Mouse (Mus musculus): ENCODE results near the gene 2210408I21Rik. TPM values are rescaled to one million over a fixed set of nuclear protein-coding genes. Genes with fewer than 3 reads are reported as not detected.
A peak's percentile ranks its signal among the peaks of the same experiment; 100 is the strongest.

Gene 2210408I21Rik
- polyA plus RNA-seq, 1 experiment from 2014 or later, result 12.6 TPM

GRCm38 (mm10) chr13:77400762-77401161 is 265.4 kb downstream of the 2210408I21Rik start:
- Histone ChIP-seq H3K27ac (ENCODE audit: low read depth) (no peak overlapping the region), H3K9me3 (ENCODE audit: low read depth, low read length) (no peaks in the 10 kb centered on the region), H3K36me3 (ENCODE audit: insufficient read depth) (no peaks in the 10 kb centered on the region), H3K4me2 (no peak overlapping the region), H3K4me1 (ENCODE audit: insufficient read depth) (no peaks in the 10 kb centered on the region), H3K9ac (no peak overlapping the region), H3K4me3 (ENCODE audit: low read depth, low read length) (no peak overlapping the region), H3K27me3 (ENCODE audit: insufficient read depth, low read length) (no peaks in the 10 kb centered on the region)
- DNase-seq (peak; percentile 47), ATAC-seq (ENCODE audit: insufficient read depth) (no peak)
- WGBS, result 75% methylated on average over 2 of the region's 2 CpGs
- no peak for TF ChIP-seq CTCF (IDR thresholded peaks at IDR 0.05; ENCODE audit: low read depth)

- Histone ChIP-seq H3K4me1 (ENCODE audit: insufficient read depth) (no peaks in the 10 kb centered on the region), H3K4me3 (ENCODE audit: low read depth, low read length) (no peak overlapping the region), H3K36me3 (ENCODE audit: insufficient read depth) (no peaks in the 10 kb centered on the region), H3K27me3 (ENCODE audit: insufficient read depth, low read length) (no peaks in the 10 kb centered on the region), H3K4me2 (no peak overlapping the region), H3K9ac (no peak overlapping the region), H3K27ac (ENCODE audit: low read depth) (no peak overlapping the region), H3K9me3 (ENCODE audit: low read depth, low read length) (no peaks in the 10 kb centered on the region)
- 75% methylated on average over 3 of the region's 3 CpGs for WGBS
- DNase-seq (peak; percentile 26), ATAC-seq (ENCODE audit: insufficient read depth) (no peak)
- TF ChIP-seq CTCF (IDR thresholded peaks at IDR 0.05; ENCODE audit: low read depth), result peak; percentile 11; the same call in 1 of the 2 replicates
Observed at GRCm38 (mm10) chr13:77408530-77408929, 273.2 kb downstream of the 2210408I21Rik start.

- Histone ChIP-seq H3K27me3 (ENCODE audit: insufficient read depth, low read length) (no peaks in the 10 kb centered on the region), H3K36me3 (ENCODE audit: insufficient read depth) (no peaks in the 10 kb centered on the region), H3K4me1 (ENCODE audit: insufficient read depth) (no peaks in the 10 kb centered on the region), H3K4me2 (no peak overlapping the region), H3K27ac (ENCODE audit: low read depth) (no peak overlapping the region), H3K4me3 (ENCODE audit: low read depth, low read length) (no peak overlapping the region), H3K9ac (no peak overlapping the region), H3K9me3 (ENCODE audit: low read depth, low read length) (no peaks in the 10 kb centered on the region)
- ATAC-seq (ENCODE audit: insufficient read depth) (peak; percentile 80; the same call in 1 of the 2 replicates), DNase-seq (no peak)
- 8% methylated on average over 2 of the region's 2 CpGs for WGBS
- no peak for TF ChIP-seq CTCF (IDR thresholded peaks at IDR 0.05; ENCODE audit: low read depth)
Observed at GRCm38 (mm10) chr13:77409804-77410203, 274.5 kb downstream of the 2210408I21Rik start.

- H3K9ac ChIP-seq, result no peak overlapping the region
- H3K4me2 ChIP-seq, result no peak overlapping the region
- no peak overlapping the region for H3K4me3 ChIP-seq (ENCODE audit: low read depth, low read length)
- no peak for TF ChIP-seq CTCF (IDR thresholded peaks at IDR 0.05; ENCODE audit: low read depth)
- whole genome bisulfite sequencing, result 82% methylated on average over 2 of the region's 2 CpGs
- no peaks in the 10 kb centered on the region for H3K4me1 ChIP-seq (ENCODE audit: insufficient read depth)
- no peaks in the 10 kb centered on the region for H3K27me3 ChIP-seq (ENCODE audit: insufficient read depth, low read length)
- no peaks in the 10 kb centered on the region for H3K36me3 ChIP-seq (ENCODE audit: insufficient read depth)
- no peaks in the 10 kb centered on the region for H3K9me3 ChIP-seq (ENCODE audit: low read depth, low read length)
- no peak for DNase-seq
- H3K27ac ChIP-seq (ENCODE audit: low read depth), result no peak overlapping the region
- ATAC-seq (ENCODE audit: insufficient read depth), result no peak
Observed at GRCm38 (mm10) chr13:77412829-77413228, 277.5 kb downstream of the 2210408I21Rik start.

GRCm38 (mm10) chr13:77450007-77450567 is 314.7 kb downstream of the 2210408I21Rik start:
- no peaks in the 10 kb centered on the region for H3K4me1 ChIP-seq (ENCODE audit: insufficient read depth)
- no peak overlapping the region for H3K4me2 ChIP-seq
- H3K9me3 ChIP-seq (ENCODE audit: low read depth, low read length), result no peaks in the 10 kb centered on the region
- no peak overlapping the region for H3K27ac ChIP-seq (ENCODE audit: low read depth)
- no peaks in the 10 kb centered on the region for H3K27me3 ChIP-seq (ENCODE audit: insufficient read depth, low read length)
- ATAC-seq (ENCODE audit: insufficient read depth) (no peak), DNase-seq (no peak)
- no peak overlapping the region for H3K9ac ChIP-seq
- H3K36me3 ChIP-seq (ENCODE audit: insufficient read depth), result no peaks in the 10 kb centered on the region
- no peak for TF ChIP-seq CTCF (IDR thresholded peaks at IDR 0.05; ENCODE audit: low read depth)
- 73% methylated on average over 5 of the region's 5 CpGs for WGBS
- H3K4me3 ChIP-seq (ENCODE audit: low read depth, low read length), result no peak overlapping the region

- Histone ChIP-seq H3K36me3 (ENCODE audit: insufficient read depth) (no peaks in the 10 kb centered on the region), H3K4me1 (ENCODE audit: insufficient read depth) (no peaks in the 10 kb centered on the region), H3K9me3 (ENCODE audit: low read depth, low read length) (no peaks in the 10 kb centered on the region), H3K27ac (ENCODE audit: low read depth) (no peak overlapping the region), H3K9ac (no peak overlapping the region), H3K4me2 (no peak overlapping the region), H3K4me3 (ENCODE audit: low read depth, low read length) (no peak overlapping the region), H3K27me3 (ENCODE audit: insufficient read depth, low read length) (no peaks in the 10 kb centered on the region)
- no peak for ATAC-seq (ENCODE audit: insufficient read depth)
- 94% methylated on average over 3 of the region's 3 CpGs for WGBS
- no peak for DNase-seq
- no peak for TF ChIP-seq CTCF (IDR thresholded peaks at IDR 0.05; ENCODE audit: low read depth)
Observed at GRCm38 (mm10) chr13:77470093-77470621, 334.8 kb downstream of the 2210408I21Rik start.

GRCm38 (mm10) chr13:77476420-77476819 is 341.1 kb downstream of the 2210408I21Rik start:
- H3K4me3 ChIP-seq (ENCODE audit: low read depth, low read length), result no peak overlapping the region
- no peaks in the 10 kb centered on the region for H3K36me3 ChIP-seq (ENCODE audit: insufficient read depth)
- H3K9me3 ChIP-seq (ENCODE audit: low read depth, low read length), result no peaks in the 10 kb centered on the region
- H3K27me3 ChIP-seq (ENCODE audit: insufficient read depth, low read length), result no peaks in the 10 kb centered on the region
- no peak overlapping the region for H3K27ac ChIP-seq (ENCODE audit: low read depth)
- no peak for TF ChIP-seq CTCF (IDR thresholded peaks at IDR 0.05; ENCODE audit: low read depth)
- DNase-seq, result no peak
- H3K4me1 ChIP-seq (ENCODE audit: insufficient read depth), result no peaks in the 10 kb centered on the region
- no peak overlapping the region for H3K9ac ChIP-seq
- H3K4me2 ChIP-seq, result no peak overlapping the region
- 78% methylated on average over 4 of the region's 4 CpGs for WGBS
- ATAC-seq (ENCODE audit: insufficient read depth), result no peak
